Comparison of ENCODE assay signal across 8 mouse cellular contexts in genomic region chr11:93968005-93968847, GRCm38 (mm10). TPM values are rescaled to one million over a fixed set of nuclear protein-coding genes. Genes with fewer than 3 reads are reported as not detected.
DNase-seq lines count a peak whose midpoint lies in the region; ATAC-seq lines count a peak whose summit lies in the region.

Gene Gm20390, minus strand, starts transcription at chr11:93968293.
Gene Nme1, minus strand, starts transcription at chr11:93968521.

- WGBS in hindbrain, embryonic 15.5 days: under 1% methylated on average over 40 of the region's 40 CpGs

- peak within 1 kb of the TSS; percentile 76 for H3K9ac ChIP-seq in hindbrain, embryonic 15.5 days

- H3K4me2 ChIP-seq in hindbrain, embryonic 15.5 days: peak within 1 kb of the TSS; percentile 74

- DNase-seq in T-cell, adult 2 months (ENCODE audit: low spot score): peak; percentile 97
- DNase-seq in cerebellum, postnatal 36 days: peak; percentile 97 to 99
- DNase-seq in frontal cortex, postnatal 36 days (ENCODE audit: low spot score in 2 of 2): peak; percentile 98
- DNase-seq in left cerebral cortex, adult 11 months (ENCODE audit: low spot score): peak; percentile 97
- peak; percentile 96 to 97 for DNase-seq in lung, postnatal 4 days
- peak; percentile 99 for DNase-seq in retina, postnatal 7 days (ENCODE audit: low read depth, low spot score)
- peak; percentile 93 for DNase-seq in urinary bladder, adult 2 months (ENCODE audit: low spot score)

- peak within 1 kb of the TSS; percentile 96 for H3K4me3 ChIP-seq in hindbrain, embryonic 15.5 days

- no peaks in the 10 kb centered on the region for H3K27me3 ChIP-seq in hindbrain, embryonic 15.5 days

- H3K36me3 ChIP-seq in hindbrain, embryonic 15.5 days: peaks cover 25% of the 10 kb centered on the region

- peaks cover 27% of the 10 kb centered on the region for H3K4me1 ChIP-seq in hindbrain, embryonic 15.5 days (replicated peaks)

- peak; percentile 97 for ATAC-seq in hindbrain, embryonic 15.5 days (ENCODE audit: low FRiP score, low read depth)

- no peaks in the 10 kb centered on the region for H3K9me3 ChIP-seq in hindbrain, embryonic 15.5 days

- peak within 1 kb of the TSS; percentile 90 for H3K27ac ChIP-seq in hindbrain, embryonic 15.5 days (replicated peaks)

RNA-seq across cellular contexts. Expression of gene Gm20390, which starts in this region (rescaled TPM):
- polyA plus RNA-seq in hindbrain, embryonic 15.5 days (2015; fragmentation: Nextera tagmentation; extraction: Ambion mirVana): 369 and 383 TPM in 2 replicates
- 49.4 and 49.9 TPM in 2 replicates for polyA plus RNA-seq in urinary bladder, adult 2 months (2012; rRNA removed)

RNA-seq across cellular contexts. Expression of gene Nme1, which starts in this region (rescaled TPM):
- 346 and 369 TPM in 2 replicates for polyA plus RNA-seq in hindbrain, embryonic 15.5 days (2015; fragmentation: Nextera tagmentation; extraction: Ambion mirVana)
- polyA plus RNA-seq in urinary bladder, adult 2 months (2012; rRNA removed): 44.7 and 65.0 TPM in 2 replicates

Comparison
In these comparisons a context has a peak if more than half of its experiments do, and no peak if none do; other contexts are left out.
1. Peak in every context shown above with its lines: DNase-seq, ATAC-seq, H3K4me3 ChIP-seq and H3K27ac ChIP-seq.